28 mouse cellular contexts compared by ENCODE assay signal in the genomic region with DNA sequence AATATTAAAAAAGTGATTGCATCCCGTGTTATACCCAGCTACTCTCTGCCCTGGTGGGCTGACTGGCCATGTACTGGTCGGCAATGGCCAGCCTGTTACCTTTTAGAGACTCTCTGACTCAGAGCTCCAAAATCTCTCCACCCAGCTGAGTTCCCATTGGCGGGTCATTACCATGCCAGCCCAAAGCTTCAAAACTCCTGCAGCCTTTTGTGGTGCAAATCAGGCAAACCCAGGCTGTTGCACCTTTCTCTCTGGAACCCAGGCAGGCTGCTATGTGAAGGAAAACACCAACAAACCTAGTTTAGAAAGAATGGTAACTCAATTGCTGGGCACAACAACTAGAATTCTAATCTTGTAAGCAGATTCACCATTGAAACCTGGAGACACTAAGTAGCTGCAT.
DNase-seq lines count a peak whose midpoint lies in the region; ATAC-seq and TF ChIP-seq lines count a peak whose summit lies in the region.
"Had no signal": no experiment of that assay in that cellular context is flagged by ENCODE, and none has a peak within 500 bp of the region (broad histone marks: within the 10 kb centered on the region; RNA-seq: fewer than 3 reads in every experiment).

No protein-coding gene starts in this region.

- ATAC-seq in midbrain, embryonic 16.5 days: no peak
- ATAC-seq: activated CD4-positive, CD25-positive, alpha-beta regulatory T cell, adult 4 months; CD4-positive, CD25-positive, alpha-beta regulatory T cell, adult 4 months; forebrain, embryonic 13.5 days; forebrain, embryonic 15.5 days; forebrain, postnatal 0 days; Patski had no signal

- intact Hi-C loops in left cerebral cortex, adult 2 months (cut with DNase I): no loop called here

- H3K4me3 ChIP-seq in midbrain, embryonic 16.5 days (ENCODE audit: low read depth, low read length): no peak overlapping the region
- H3K4me3 ChIP-seq in left cerebral cortex, adult 2 months: no peak overlapping the region
- H3K4me3 ChIP-seq: embryonic facial prominence, embryonic 13.5 days; embryonic facial prominence, embryonic 15.5 days; erythroblast, embryonic 14.5 days; forebrain, embryonic 10.5 days; forebrain, embryonic 13.5 days; forebrain, embryonic 15.5 days had no signal

- TF ChIP-seq POLR2A in brain, embryonic 14.5 days (IDR thresholded peaks at IDR 0.05; ENCODE audit: borderline replicate concordance, extremely low read depth, insufficient read depth, insufficient read length, poor library complexity, severe bottlenecking): no peak

- H3K36me3 ChIP-seq in midbrain, embryonic 16.5 days (ENCODE audit: control insufficient read depth, insufficient read depth, low read length): no peaks in the 10 kb centered on the region
- H3K36me3 ChIP-seq: embryonic facial prominence, embryonic 13.5 days; embryonic facial prominence, embryonic 15.5 days; forebrain, embryonic 10.5 days; forebrain, embryonic 15.5 days; G1E had no signal

- H3K9me3 ChIP-seq in midbrain, embryonic 16.5 days (replicated peaks; ENCODE audit: control insufficient read depth, low read length, poor library complexity, severe bottlenecking): no peaks in the 10 kb centered on the region
- H3K9me3 ChIP-seq: embryonic facial prominence, embryonic 13.5 days; embryonic facial prominence, embryonic 15.5 days; forebrain, embryonic 10.5 days; forebrain, embryonic 13.5 days; forebrain, embryonic 15.5 days; G1E had no signal

- no peak overlapping the region for H3K4me2 ChIP-seq in midbrain, embryonic 16.5 days (ENCODE audit: low read length)
- H3K4me2 ChIP-seq: embryonic facial prominence, embryonic 13.5 days; embryonic facial prominence, embryonic 15.5 days; forebrain, embryonic 13.5 days; forebrain, embryonic 15.5 days had no signal

- H3K27me3 ChIP-seq in midbrain, embryonic 16.5 days (ENCODE audit: control insufficient read depth, insufficient read depth, low read depth, low read length): no peaks in the 10 kb centered on the region
- H3K27me3 ChIP-seq: CH12.LX; embryonic facial prominence, embryonic 13.5 days; embryonic facial prominence, embryonic 15.5 days; forebrain, embryonic 13.5 days; forebrain, embryonic 15.5 days; Patski had no signal

- WGBS in midbrain, embryonic 16.5 days: 37% methylated on average over 3 of the region's 3 CpGs

- DNase-seq in ES-CJ7 (ENCODE audit: low read depth, low spot score) (peak; percentile 61), R1 (ENCODE audit: low read depth, low spot score) (peak; percentile 61)
- DNase-seq in brain, embryonic 14.5 days (ENCODE audit: low read depth): peak; percentile 19
- no peak for DNase-seq in left cerebral cortex, adult 2 months (ENCODE audit: extremely low spot score in 1 of 2, low spot score in 2 of 2)
- DNase-seq: adrenal gland, adult 8-10 months; adrenal gland, postnatal 14 days; adrenal gland, postnatal 36 days; B cell, adult 2 months; cerebellum, adult 11 months; cerebellum, adult 18-20 months; cerebellum, adult 8-10 months; cerebellum, adult 9-11 months; cerebellum, postnatal 14 days; cerebellum, postnatal 36 days; embryo, embryonic 11 days; forebrain, postnatal 0 days had no signal

- peaks cover 7% of the 10 kb centered on the region; the same call in 1 of the 2 replicates for H3K4me1 ChIP-seq in midbrain, embryonic 16.5 days (ENCODE audit: control insufficient read depth, insufficient read depth, low read length)
- H3K4me1 ChIP-seq: embryonic facial prominence, embryonic 15.5 days had no signal

- no peak overlapping the region for H3K9ac ChIP-seq in midbrain, embryonic 16.5 days (ENCODE audit: low read depth, low read length)
- H3K9ac ChIP-seq: embryonic facial prominence, embryonic 13.5 days; embryonic facial prominence, embryonic 15.5 days; forebrain, embryonic 13.5 days; forebrain, embryonic 15.5 days; forebrain, postnatal 0 days had no signal

- H3K27ac ChIP-seq in midbrain, embryonic 16.5 days (ENCODE audit: low read length): no peak overlapping the region
- no peak overlapping the region for H3K27ac ChIP-seq in left cerebral cortex, adult 2 months
- H3K27ac ChIP-seq: embryonic facial prominence, embryonic 13.5 days; embryonic facial prominence, embryonic 15.5 days; forebrain, embryonic 10.5 days; forebrain, embryonic 13.5 days; forebrain, embryonic 15.5 days had no signal

- no peak for TF ChIP-seq CTCF in brain, embryonic 14.5 days (IDR thresholded peaks at IDR 0.05; ENCODE audit: borderline replicate concordance, extremely low read depth, insufficient read depth, insufficient read length)
- TF ChIP-seq CTCF in left cerebral cortex, adult 2 months (IDR thresholded peaks at IDR 0.05): no peak

Comparison
In these comparisons a context has a peak if more than half of its experiments do, and no peak if none do; other contexts are left out.
1. DNase-seq: peak in ES-CJ7 (single experiment), R1 (single experiment) and brain, embryonic 14.5 days (single experiment); none in left cerebral cortex, adult 2 months (0 of 2).